Mouse (Mus musculus) G1E (cell line): ENCODE measurements at regions not wholly inside any gene's neighbourhood (a gene's known extent, or its start where the extent isn't known, plus 50 kb on each side); places are given as distances from the start of the nearest gene placed in this dataset.

Source experiments
- CTCF ChIP-seq: IDR thresholded peaks from 2 replicates; pipeline ENCODE4 v1.5.1; 2012; ENCODE audit warnings: low read depth, low read length, inconsistent platforms, mixed read lengths
- GATA1 ChIP-seq: IDR thresholded peaks from 2 replicates; pipeline ENCODE4 v1.6.1; 2012; ENCODE audit warnings: borderline replicate concordance, low read length, inconsistent platforms, mixed read lengths

DNA sequence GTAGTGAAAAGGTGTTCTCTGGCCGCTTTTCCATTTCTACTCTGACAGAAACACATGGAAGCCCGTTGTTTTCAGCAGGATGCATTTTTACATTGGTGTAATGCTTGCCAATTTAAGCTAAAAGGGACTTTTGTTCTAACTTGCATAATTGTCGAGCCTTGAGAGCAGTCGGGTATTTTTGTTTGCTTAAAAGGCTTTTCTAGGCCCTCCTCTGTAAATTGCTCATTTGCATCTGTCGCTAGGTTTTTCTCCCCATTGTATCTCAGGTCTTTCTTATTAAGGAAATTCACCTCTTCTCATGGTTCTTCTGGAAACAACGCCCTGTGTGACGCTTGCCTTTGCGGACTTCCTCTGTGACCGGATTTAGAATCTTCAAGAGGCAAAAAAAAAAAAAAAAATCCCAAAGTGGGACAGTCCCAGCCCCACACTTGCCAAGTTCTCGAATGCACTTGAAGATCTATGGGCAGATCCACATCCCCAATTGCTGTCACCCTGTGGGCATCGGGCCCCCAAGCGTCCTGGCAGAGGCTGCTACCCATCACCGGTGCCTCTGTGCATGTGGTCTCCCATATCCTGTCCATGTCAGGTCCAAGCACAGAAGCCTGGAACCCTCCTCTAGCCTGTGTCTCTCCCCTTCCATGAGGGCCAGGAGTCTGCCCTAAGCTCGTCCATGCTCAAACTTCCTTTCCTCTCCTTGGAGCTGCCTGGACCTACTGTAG, 100.6 kb upstream of the Dyrk2 start:
- TF ChIP-seq CTCF (no peak), GATA1 (no peak)
